Mouse (Mus musculus) ovary, adult 18-20 months (tissue): Measurements from ENCODE around the gene Cox6a1.
"Not testable (repeated sequence)": the region's sequence is repeated elsewhere in the genome, so short reads cannot be mapped to it uniquely, and the experiment has no call there.

ENCODE experiments used
- DNase-seq: peaks from one replicate; pipeline ENCODE4 v3.0.0; 2022; ENCODE audit warnings: low spot score, mixed read lengths

Gene Cox6a1

DNA sequence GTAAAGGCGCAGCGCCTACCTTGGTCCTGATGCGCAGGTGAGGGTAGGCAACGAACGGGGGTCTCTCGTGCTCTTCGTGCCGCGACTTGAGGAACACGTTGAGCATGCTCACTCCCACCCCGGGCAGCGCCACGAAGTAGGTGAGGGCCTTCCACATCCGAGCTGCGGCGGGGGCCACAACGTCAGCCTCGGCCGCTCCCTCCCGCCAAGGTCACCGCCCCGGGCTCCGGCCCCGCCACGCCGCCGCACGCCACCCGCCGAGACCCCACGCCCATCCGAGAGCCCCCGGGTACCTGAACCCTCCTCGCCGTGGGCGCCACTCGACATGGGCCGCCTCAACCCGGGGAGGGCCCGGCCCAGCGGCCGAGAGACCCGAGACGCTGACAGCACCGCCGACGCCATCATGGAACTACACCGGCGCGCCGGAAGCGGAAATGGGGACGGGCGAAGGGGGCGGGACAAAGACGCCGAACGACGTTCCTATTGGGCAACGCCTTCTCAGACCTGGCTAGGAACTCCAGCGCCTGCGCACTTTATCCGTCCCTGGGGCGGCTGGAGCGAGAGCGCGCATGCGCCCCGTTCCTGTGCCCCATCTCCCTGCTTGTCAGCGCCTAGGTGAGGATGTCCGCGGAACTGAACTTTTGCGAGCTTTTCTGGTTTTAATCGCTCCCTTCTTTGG is at the start of gene Cox6a1:
Gene Cox6a1, minus strand, starts transcription at position 436 of the 679 bp plus-strand sequence.
- DNase-seq: peak; percentile 96

DNA sequence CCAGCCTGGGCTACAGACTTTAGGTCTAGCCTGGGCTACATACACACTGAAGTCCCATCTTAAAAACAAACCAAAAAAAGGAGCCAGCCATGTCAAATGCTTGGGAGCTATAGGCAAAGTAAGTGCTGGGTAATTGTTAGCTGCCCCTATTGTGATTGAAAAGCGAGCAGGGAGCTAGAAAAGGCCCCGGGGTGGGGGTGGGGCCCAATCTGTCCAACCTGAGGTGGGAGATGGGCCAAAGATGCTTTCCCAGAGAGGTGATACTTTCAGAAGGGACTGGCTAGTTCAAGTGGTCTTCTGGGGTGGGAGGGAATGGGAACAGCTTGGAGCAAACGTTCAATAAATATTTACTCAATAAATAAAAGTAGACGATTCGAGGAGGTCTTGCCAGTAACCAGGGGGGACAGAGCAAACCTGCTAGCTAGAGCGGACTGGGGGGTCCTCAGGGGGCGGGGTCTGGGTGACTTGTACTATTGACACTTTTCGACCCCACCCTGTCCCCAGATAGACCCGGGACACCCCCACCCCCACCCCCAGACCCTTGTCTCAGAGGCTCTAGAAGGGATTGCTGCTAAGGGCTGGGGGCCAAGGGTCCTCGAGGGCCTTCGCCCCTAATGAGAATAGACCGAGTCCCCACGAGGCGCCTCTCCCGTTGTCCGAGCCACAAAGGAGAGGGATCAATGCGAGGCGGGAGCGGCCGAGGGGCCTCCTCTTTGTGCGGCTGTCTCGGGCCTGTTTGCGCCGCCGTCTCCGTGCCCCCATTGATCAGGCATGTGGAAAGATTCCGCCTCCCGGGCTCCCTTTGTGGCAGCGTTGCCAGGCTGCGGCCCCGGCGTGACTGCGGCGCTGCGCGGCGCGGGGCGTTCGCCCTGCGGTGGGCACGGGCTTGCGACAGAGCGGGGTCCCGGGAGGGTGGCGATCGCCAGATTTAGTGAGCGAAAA is 49.3 kb upstream of the Cox6a1 start:
- DNase-seq: no peak

DNA sequence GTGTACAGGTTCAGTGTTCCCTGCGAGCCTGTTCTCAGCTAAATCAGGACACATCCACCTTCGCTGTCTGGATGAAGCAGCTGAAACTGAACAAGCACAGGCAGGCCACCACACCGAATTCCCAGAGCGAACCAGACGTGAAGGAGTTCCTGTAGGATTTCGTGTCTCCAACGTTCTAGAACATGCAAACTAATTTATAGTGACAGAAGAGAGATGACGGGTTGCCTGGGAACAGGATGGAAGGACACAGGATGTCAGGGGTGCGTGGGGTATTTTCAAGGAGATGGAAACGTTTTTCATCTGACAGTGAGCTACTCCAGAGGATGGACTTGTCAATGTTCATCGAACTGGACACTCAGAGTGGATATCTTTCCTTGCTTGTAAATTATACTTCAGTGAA is 47.9 kb upstream of the Cox6a1 start:
- no peak for DNase-seq

DNA sequence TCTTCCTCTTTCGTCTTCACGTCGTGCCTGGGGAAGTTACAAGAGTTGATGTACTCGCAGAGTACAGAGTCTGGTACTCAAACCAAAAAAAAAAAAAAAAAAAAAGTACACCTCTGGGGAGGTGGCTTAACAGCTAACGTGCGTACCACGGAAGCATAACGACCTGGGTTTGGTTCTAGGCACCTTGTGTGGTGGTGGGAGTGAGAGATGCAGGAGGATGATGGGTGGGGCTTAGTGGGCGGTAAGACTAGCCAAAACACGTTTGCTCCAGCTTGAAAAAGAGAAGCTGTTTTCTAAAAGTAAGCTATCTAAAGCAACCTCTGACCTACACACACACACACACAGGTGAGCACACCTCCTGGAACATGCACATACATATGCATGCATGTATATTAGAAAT is 46.1 kb upstream of the Cox6a1 start:
- DNase-seq: no peak

DNA sequence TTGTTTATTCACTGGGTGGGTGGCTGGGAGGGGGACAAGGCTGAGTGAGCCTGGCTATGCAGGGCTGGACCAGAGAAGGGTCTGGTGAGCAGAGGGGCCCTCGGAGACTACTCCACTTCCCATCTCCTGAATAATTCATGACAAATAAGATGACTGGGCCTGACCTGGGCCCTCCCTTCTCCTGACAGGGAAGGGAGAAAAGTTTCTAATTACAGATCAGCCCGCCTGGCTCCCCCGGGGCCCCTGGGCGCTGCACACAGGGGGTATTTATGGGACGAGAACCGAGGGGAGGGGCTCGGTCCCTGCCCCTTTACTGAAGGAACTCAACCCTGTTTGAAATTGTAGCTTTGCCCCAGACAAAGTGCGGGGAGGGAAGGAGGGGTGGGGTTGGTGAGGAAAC is 45.4 kb upstream of the Cox6a1 start:
- no peak for DNase-seq

DNA sequence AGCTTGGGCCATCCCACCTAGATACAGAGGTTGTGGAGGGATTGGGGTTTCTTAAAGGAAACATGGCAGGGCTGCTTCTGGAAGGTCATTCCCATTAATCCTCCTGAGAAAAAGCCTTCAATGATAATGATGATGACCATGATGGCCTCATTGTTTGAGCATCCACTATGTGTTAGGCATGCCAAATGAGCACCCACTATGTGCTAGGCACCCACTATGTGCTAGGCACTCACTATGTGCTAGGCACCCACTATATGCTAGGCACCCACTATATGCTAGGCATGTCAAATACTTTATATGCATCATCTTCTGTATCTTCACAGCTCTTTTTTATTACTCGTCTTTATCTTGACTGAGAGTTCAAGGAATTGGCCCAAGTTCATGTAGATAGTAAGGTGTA is 44.2 kb upstream of the Cox6a1 start:
- no peak for DNase-seq

DNA sequence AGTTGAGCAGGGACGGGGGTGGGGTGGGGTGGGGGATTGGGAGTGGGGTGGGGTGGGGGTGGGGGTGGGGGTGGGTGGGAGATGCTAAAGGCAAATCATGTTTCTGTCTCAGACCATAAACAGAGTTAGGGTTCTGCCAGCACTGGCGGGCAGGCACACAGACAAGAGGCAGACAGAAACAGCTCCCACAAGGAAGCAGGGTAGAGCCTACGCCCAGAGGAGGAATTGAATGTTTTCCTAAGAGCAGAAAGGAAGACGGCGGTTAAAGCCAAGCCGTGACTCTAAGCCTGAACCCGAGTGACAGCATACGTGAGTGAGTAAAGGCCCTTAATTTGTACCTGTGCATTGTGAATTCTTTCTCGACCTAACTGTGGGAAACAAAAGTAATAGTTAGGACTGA is 43.2 kb upstream of the Cox6a1 start:
- DNase-seq: no peak

DNA sequence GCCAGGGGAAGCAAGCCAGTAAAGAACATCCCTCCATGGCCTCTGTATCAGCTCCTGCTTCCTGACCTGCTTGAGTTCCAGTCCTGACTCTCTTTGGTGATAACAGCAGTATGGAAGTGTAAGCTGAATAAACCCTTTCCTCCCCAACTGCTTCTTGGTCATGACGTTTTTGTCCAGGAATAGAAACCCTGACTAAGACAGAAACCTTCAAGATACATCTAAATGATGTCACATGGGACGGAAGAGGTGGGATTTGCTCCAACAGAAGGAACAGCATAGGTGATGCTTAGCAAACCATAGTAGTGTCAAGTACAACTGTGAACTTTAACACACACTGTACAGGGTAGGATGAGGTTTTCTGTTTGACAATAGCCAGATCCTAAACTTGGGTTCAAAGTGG is 30.1 kb upstream of the Cox6a1 start:
- not testable (repeated sequence) for DNase-seq

DNA sequence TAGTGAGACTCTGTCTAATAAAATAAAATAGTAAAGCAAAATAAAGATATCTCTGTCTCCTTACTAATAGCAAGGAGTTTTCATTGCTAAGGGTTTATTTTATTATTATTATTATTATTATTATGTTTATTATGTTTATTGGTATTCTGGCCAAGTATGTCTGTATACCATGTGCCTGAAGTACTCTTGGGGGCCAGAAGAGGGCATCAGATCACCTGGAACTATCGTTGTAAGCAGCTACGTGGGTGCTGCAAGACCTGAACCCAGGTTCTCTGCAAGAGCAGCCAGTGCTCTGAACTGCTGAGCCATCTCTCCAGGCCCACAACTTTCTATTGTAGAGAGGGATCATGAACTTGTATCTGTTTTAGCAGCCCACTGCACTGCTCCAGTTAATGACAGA is 26.7 kb upstream of the Cox6a1 start:
- no peak for DNase-seq

DNA sequence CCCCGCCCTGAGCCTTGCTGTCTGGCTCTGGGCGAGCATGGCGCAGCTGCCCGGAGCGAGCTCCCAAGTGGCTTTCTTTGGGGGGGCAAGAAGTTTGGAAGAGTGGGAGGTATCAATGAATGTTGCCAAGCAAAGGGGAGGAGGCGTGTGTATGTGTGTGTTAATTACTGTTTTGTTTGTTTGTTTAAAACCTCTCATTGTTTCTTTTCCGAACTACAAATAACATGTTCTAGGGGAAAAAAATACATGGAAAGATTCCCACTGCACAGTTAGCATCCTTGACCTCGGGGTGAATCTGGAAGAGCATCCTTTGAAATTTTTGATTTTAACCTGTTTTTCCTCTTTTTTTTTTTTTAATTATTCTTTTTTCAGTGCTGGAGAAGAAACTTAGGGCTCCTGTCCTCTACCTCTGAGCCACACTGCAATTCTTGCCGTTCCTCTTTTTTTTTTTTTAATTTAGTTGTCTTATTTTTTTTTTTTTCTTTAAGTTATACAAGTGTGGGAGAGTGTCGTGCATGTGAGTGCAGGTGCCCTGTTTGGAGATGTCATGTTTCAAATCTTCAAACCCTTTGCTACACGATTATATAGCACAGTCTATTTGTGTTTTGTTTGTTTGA is 25.5 kb upstream of the Cox6a1 start:
- DNase-seq: no peak

DNA sequence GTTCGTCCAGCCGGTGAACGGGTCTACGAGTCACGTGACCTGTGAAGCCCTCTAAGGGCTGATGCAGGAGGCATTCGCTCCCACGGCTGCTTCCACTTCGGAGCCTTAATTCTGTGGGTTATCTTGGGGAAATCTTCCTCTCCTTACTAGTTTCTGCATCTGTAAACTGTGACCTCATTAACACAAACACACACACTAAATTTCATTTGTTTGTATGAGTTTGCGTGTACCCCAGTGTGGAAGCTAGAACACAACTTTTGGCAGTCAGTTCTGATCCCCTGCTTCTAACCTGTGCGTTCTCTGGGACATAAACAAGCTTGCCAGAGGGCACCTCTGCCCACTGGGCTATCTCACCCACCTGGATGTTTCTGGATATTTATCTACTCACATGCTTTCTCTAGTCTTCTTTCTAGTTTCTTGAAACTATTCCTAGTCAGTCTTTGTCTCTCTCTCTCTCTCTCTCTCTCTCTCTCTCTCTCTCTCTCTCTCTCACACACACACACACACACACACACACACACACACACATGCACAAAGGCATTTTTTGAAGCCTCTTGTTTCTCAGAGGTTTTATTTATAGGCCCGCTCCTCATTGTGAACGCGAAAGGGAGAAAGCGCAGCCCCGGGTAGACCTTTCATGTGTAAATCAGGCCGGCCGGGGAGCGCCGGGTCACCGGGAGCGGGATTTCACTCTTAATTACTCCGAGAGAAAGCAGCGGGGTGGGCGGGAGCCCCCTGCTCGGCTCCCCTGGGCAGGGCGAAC is 24.8 kb upstream of the Cox6a1 start:
- DNase-seq: no peak

DNA sequence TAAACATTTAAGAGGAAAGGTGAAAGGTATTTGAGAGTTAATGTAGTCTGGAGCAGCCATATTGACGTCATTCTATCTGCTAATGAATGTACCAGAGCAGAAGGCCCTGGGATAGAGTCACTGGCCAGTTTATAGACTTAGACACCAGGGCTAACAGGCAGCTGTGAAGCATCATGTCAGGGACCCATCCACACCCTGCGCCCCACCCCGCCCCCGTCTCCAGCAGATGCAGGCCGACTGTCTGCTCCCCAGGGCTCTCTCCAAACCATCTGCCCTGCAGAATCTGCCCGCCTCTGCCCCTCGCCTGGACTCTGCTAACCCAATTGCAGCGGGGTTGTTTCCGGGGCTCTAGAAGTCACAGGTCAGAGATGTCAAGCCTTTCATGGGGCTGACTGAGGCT is 23.0 kb upstream of the Cox6a1 start:
- no peak for DNase-seq

DNA sequence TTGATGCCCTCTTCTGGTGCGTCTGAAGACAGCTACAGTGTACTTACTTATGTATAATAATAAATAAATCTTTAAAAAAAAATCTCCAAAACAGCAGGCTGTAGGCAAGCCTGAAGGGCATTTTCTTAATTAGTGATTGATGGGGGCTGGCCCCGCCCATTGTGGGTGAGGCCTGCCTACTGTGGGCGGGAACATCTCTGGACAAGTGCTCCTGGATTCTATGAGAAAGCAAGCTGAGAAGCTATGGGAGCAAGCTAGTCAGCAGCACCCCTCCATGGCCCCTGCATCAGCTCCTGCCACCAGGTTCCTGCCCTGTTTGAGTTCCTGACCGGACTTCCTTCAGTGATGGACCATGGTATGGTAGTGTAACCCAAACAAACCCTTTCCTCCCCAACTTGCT is 16.0 kb upstream of the Cox6a1 start:
- DNase-seq: no peak

DNA sequence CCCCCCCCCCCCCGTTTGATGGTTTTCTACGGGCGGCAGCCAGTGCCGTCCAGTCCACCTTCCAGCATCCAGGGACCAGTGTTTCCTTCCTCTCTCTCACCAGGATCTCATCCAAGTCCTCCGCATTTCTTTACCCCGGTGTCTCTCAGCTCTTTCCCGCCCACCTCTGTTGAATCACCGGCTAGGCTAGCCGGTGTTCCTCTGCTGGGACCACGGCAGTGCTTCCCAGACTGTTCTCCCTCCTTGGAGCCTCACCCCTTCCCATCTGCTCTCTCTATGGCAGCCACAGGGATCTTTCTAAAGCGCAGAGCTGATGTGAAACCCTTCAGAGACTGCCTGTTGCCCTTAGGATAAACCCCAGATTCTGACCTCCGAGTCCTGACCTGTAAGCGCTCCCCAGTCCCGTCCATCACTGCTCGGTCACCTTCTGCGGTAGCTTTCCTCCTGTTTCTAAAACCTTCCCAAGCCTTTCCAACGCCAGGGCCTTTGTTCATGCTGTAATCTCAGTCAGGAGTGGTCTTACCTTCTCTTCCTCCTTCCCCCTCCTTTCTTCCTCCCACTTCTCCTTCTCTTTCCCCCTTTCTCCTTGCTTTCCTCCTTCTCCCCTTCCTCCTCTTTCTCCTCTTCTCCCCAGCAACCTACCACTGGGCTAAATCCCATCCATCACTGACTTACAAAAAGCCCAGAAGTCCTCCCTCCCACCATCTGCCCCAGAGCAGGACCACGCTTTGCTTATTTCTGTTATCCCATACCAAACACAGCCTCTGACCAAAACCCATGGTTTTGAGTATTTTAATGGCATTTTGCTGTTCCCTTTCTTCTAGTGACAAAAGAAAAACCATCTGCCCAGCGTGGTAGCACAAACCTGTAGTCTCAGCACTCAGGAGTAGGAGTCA is 14.3 kb upstream of the Cox6a1 start:
- DNase-seq: no peak

DNA sequence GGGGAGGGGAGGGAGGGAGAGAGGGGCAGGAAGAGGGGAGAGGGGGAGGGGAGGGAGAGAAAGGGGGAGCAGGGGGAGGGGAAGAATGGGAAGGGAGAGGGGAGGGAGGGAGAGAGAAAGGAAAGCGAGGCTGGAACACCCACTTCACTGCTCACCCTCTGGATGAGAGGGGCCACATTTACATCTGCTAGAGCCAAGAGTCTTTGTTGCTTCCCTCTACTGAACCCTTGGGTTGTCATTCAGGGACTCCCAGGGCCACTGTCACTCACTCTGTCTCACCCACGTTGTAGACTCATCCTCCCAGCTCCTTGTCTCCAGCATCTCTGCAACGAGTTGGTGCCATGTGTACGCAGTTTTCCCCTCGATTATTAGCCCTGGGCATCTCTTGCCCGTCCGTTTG is 13.4 kb upstream of the Cox6a1 start:
- no peak for DNase-seq

DNA sequence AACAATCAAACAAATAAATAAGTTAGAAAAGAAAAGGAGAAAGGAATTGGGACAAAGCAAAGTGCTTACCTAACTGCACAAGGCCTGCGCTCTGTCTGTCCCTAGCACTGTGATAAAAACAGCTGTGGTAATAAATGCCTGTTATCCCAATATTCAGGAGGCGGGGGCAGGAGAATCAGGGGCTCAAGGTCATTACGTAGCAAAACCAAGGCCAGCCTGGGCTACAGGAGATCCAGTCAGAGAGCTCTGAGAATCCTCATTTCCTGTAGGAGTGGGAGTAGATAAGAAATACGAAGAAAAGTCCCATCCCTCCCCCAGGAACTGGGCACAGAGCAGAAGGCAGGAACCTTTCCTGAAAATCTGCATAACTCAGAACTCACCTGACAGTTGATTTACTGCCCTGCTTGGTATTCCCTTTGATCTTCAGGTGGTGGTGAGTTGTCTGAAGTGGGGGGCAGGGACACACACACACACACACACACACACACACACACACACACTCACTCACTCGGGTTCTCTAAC is 11.1 kb upstream of the Cox6a1 start:
- peak; percentile 61 for DNase-seq

DNA sequence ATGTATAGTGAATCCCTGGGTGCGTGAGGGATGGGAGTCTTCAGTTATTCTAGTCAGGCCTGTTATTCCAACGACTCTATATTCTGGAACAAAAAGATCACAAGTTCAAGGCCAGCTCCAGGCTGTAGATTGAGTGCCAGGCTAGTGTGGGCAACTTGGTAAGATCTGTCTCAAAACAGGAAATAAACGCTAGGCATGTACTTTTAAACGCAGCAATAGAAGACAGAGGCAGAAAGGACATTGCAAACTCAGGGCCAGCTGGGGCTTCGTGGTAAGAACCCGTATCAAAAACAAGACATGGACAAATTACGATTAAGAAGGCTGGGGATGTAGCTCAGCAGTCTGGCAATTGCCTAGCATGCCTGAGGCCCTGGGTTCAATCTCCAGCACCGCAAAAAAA is 10.7 kb upstream of the Cox6a1 start:
- no peak for DNase-seq

DNA sequence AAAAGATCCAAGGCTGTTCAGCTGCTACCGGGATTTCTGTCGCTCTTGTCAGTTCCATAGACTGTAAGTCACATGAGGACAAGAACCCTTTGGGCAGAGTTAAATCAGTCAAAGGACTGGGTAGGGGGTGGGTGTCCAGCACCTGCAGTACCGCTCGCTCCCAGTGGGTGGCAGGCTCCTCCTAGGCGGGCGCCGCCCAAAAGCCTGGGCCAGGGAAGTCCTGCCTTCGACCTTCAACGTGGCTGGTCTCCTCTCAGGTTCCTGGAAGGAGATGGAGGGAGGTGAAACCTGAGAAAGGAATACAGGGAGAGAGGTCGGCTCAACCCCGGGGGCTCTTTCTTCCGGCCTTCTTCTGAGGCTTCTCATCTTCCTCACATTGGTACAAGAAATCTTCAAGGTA is 10.1 kb upstream of the Cox6a1 start:
- peak; percentile 68 for DNase-seq

DNA sequence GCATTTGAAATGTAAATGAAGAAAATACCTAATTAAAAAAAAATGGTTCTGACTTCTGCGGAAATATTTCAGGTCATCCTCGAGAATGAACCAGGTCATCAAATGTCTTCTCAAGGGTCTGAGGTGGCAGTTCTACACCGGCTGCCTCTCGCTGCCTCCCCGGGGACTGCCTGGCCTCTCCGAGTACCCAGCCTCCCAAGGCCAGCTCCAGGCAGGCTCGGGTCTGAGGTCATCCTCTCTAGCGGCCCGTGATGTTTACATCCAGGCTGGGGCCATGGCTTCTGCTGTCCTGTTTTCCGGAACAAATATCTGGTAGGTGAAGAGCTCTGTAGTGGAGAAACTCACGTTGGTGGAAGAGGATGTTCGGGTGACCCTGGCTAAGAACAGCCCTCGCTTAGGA is 6.3 kb upstream of the Cox6a1 start:
- no peak for DNase-seq

DNA sequence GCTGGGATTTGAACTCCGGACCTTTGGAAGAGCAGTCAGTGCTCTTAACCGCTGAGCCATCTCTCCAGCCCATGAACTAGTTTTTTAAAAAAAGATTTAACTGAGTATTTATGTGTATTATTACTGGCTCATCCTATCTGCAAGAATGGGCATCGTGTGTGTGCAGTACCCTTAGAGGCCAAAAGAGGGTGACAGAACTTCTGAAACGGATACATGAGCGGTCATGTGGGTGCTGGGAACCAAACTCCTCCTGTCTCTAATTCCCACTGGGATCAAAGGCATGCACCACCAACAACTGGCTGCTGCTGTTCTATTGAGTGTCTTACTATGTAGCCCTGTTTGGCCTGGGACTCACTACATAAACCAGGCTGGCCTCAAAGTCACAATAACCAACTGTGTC is 2.6 kb upstream of the Cox6a1 start:
- DNase-seq: no peak

DNA sequence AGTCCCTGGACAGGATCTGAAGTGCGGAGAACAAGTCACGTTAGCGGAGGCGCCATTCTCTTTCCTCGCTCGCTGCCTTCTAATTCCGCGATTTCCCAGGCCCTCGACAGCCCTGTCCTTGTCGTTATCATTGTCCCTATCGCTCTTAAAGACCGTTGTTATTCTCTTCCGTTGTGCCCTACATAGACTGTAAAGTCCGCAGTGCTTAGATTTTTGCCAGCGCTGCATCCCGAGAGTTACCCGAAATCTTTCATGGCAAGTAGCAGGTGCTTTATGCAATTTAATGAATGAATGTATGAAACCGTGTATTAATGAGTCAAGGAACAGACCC is 409 bp upstream of the Cox6a1 start:
- DNase-seq: no peak
